Mouse (Mus musculus) midbrain, postnatal 0 days (tissue): ENCODE measurements around the gene Mybbp1a. TPM values are rescaled to one million over a fixed set of nuclear protein-coding genes. Genes with fewer than 3 reads are reported as not detected.

Source experiments
- ATAC-seq: fragments of 200-750 bp; cut with Nextera tagmentation; 2 replicates; pipeline ENCODE4 v1.8.0; 2017; ENCODE audit warnings: moderate number of reproducible peaks, mild to moderate bottlenecking, moderate TSS enrichment, moderate library complexity; ENCODE audit not compliant: low FRiP score
- DNase-seq: peaks from one replicate; pipeline ENCODE4 v3.0.0-alpha.2; 2015; ENCODE audit warnings: low spot score
- H3K27ac ChIP-seq: fragments of 300-500 bp; sonication (generic); 2 replicates; pipeline ENCODE4 v1.5.1; 2014; ENCODE audit warnings: low read depth, mild to moderate bottlenecking, low read length, mixed read lengths
- H3K27me3 ChIP-seq: fragments of 300-500 bp; sonication (generic); 2 replicates; pipeline ENCODE4 v1.6.1; 2014; ENCODE audit warnings: low read length, control low read depth, mixed read lengths; ENCODE audit not compliant: insufficient read depth
- H3K36me3 ChIP-seq: fragments of 300-500 bp; sonication (generic); 2 replicates; pipeline ENCODE4 v1.6.1; 2014; ENCODE audit warnings: low read length, control low read depth, mixed read lengths; ENCODE audit not compliant: insufficient read depth
- H3K4me1 ChIP-seq: fragments of 300-500 bp; sonication (generic); 2 replicates; pipeline ENCODE4 v1.6.1; 2014; ENCODE audit warnings: mild to moderate bottlenecking, control low read depth, antibody characterized with exemption, low read length, mixed read lengths; ENCODE audit not compliant: insufficient read depth
- H3K4me2 ChIP-seq: fragments of 300-500 bp; sonication (generic); 2 replicates; pipeline ENCODE4 v1.6.1; 2014; ENCODE audit warnings: low read depth, mild to moderate bottlenecking, low read length, mixed read lengths; ENCODE audit not compliant: poor library complexity, severe bottlenecking
- H3K4me3 ChIP-seq: fragments of 300-500 bp; sonication (generic); 2 replicates; pipeline ENCODE4 v1.5.1; 2014; ENCODE audit warnings: low read depth, mild to moderate bottlenecking, low read length, moderate library complexity
- H3K9ac ChIP-seq: fragments of 300-500 bp; sonication (generic); replicated peaks from 2 replicates; pipeline ENCODE4 v1.6.1; 2014; ENCODE audit warnings: mild to moderate bottlenecking, low read length, moderate library complexity, mixed read lengths; ENCODE audit not compliant: poor library complexity, severe bottlenecking
- H3K9me3 ChIP-seq: fragments of 300-500 bp; sonication (generic); 2 replicates; pipeline ENCODE4 v1.6.1; 2016; ENCODE audit warnings: low read length, control low read depth
- CTCF ChIP-seq: IDR thresholded peaks from 2 replicates; pipeline ENCODE4 v1.5.1; 2016; ENCODE audit warnings: antibody characterized with exemption, mild to moderate bottlenecking
- WGBS: fragments of 180-500 bp; shearing (Covaris S2); extraction: QIAGEN DNeasy Blood & Tissue Kit; methylation state at CpG from one replicate; pipeline ENCODE4 v1.1.7; 2014; 5-methylcytosine and 5-hydroxymethylcytosine counted together
- polyA plus RNA-seq: library from polyadenylated mRNA; unstranded; fragments of >200 nt; fragmentation: Nextera tagmentation; extraction: Ambion mirVana; gene quantifications from 2 replicates; pipeline ENCODE4 v1.2.1, GENCODE M21; 2015
- total RNA-seq: library from RNA; depleted of rRNA; stranded (reverse); fragments of >200 nt; gene quantifications from 2 replicates; pipeline ENCODE4 v1.2.3, GENCODE M21; 2014; rRNA removed

Mybbp1a gene
- total and polyA plus RNA-seq, 2 experiments from 2014 or later, result 25.9 to 50.0 TPM

- Histone ChIP-seq H3K27me3 (no peaks in the 10 kb centered on the region; the same call in 1 of the 2 replicates), H3K9ac (no peak overlapping the region), H3K4me1 (no peaks in the 10 kb centered on the region), H3K9me3 (no peaks in the 10 kb centered on the region), H3K4me2 (no peak overlapping the region), H3K4me3 (no peak overlapping the region), H3K36me3 (no peaks in the 10 kb centered on the region), H3K27ac (no peak overlapping the region)
- ATAC-seq, result no peak
- WGBS, result 51% methylated on average over 8 of the region's 8 CpGs
- no peak for DNase-seq
- no peak for TF ChIP-seq CTCF
Observed at GRCm38 (mm10) chr11:72494046-72494988, 53.2 kb downstream of the Mybbp1a start.

- Histone ChIP-seq H3K4me1 (no peaks in the 10 kb centered on the region), H3K27ac (no peak overlapping the region), H3K9ac (no peak overlapping the region), H3K4me3 (no peak overlapping the region), H3K27me3 (no peaks in the 10 kb centered on the region; the same call in 1 of the 2 replicates), H3K4me2 (no peak overlapping the region), H3K36me3 (no peaks in the 10 kb centered on the region), H3K9me3 (no peaks in the 10 kb centered on the region)
- WGBS, result 75% methylated on average over 3 of the region's 3 CpGs
- ATAC-seq (no peak), DNase-seq (no peak)
- no peak for TF ChIP-seq CTCF
Observed at GRCm38 (mm10) chr11:72496066-72496465, 54.9 kb downstream of the Mybbp1a start.

- H3K27me3 ChIP-seq, result no peaks in the 10 kb centered on the region; the same call in 1 of the 2 replicates
- no peak overlapping the region for H3K4me2 ChIP-seq
- no peak for ATAC-seq
- H3K9ac ChIP-seq, result no peak overlapping the region
- H3K36me3 ChIP-seq, result no peaks in the 10 kb centered on the region
- no peak overlapping the region for H3K27ac ChIP-seq
- TF ChIP-seq CTCF, result no peak
- WGBS, result 63% methylated on average over 1 of the region's 1 CpGs
- H3K4me1 ChIP-seq, result no peaks in the 10 kb centered on the region
- no peaks in the 10 kb centered on the region for H3K9me3 ChIP-seq
- no peak overlapping the region for H3K4me3 ChIP-seq
- no peak for DNase-seq
Observed at GRCm38 (mm10) chr11:72496775-72497174, 55.6 kb downstream of the Mybbp1a start.

- H3K27me3 ChIP-seq, result no peaks in the 10 kb centered on the region
- H3K4me1 ChIP-seq, result no peaks in the 10 kb centered on the region
- no peak overlapping the region for H3K4me2 ChIP-seq
- no peak for TF ChIP-seq CTCF
- no peaks in the 10 kb centered on the region for H3K9me3 ChIP-seq
- no peak overlapping the region for H3K27ac ChIP-seq
- no peaks in the 10 kb centered on the region for H3K36me3 ChIP-seq
- H3K4me3 ChIP-seq, result no peak overlapping the region
- ATAC-seq (no peak), DNase-seq (no peak)
- H3K9ac ChIP-seq, result no peak overlapping the region
- 31% methylated on average over 4 of the region's 4 CpGs for WGBS
Observed at GRCm38 (mm10) chr11:72497367-72497766, 56.2 kb downstream of the Mybbp1a start.

- H3K36me3 ChIP-seq, result no peaks in the 10 kb centered on the region
- TF ChIP-seq CTCF, result no peak
- no peak overlapping the region for H3K4me3 ChIP-seq
- no peak overlapping the region for H3K4me2 ChIP-seq
- no peaks in the 10 kb centered on the region; the same call in 1 of the 2 replicates for H3K4me1 ChIP-seq
- no peak for DNase-seq
- H3K9ac ChIP-seq, result no peak overlapping the region
- no peaks in the 10 kb centered on the region for H3K27me3 ChIP-seq
- ATAC-seq, result no peak
- WGBS, result 94% methylated on average over 4 of the region's 4 CpGs
- H3K9me3 ChIP-seq, result no peaks in the 10 kb centered on the region
- no peak overlapping the region for H3K27ac ChIP-seq
Observed at GRCm38 (mm10) chr11:72500139-72500538, 59.0 kb downstream of the Mybbp1a start.

Other genes starting within 250 kb of the Mybbp1a start
- 2.5 and 2.6 TPM in 2 replicates for gene Gm43951, start 234.5 kb upstream of the Mybbp1a start, total RNA-seq
- 1.1 and 1.5 TPM in 2 replicates for gene Gm43951, start 234.5 kb upstream of the Mybbp1a start, polyA plus RNA-seq
- gene 4933427D14Rik, start 233.9 kb upstream of the Mybbp1a start, total RNA-seq, result 16.6 and 21.9 TPM in 2 replicates
- gene 4933427D14Rik, start 233.9 kb upstream of the Mybbp1a start, polyA plus RNA-seq, result 13.7 and 20.6 TPM in 2 replicates
- 54.1 and 57.7 TPM in 2 replicates for gene Txndc17, start 233.8 kb upstream of the Mybbp1a start, total RNA-seq
- 137 TPM in 2 replicates for gene Txndc17, start 233.8 kb upstream of the Mybbp1a start, polyA plus RNA-seq
- gene Med31, start 225.8 kb upstream of the Mybbp1a start, total RNA-seq, result 21.4 and 26.5 TPM in 2 replicates
- 40.7 and 42.4 TPM in 2 replicates for gene Med31, start 225.8 kb upstream of the Mybbp1a start, polyA plus RNA-seq
- gene Slc13a5, start 174.1 kb upstream of the Mybbp1a start, total RNA-seq, result 4.8 and 6.2 TPM in 2 replicates
- 4.5 and 5.9 TPM in 2 replicates for gene Slc13a5, start 174.1 kb upstream of the Mybbp1a start, polyA plus RNA-seq
- gene Xaf1, start 139.7 kb upstream of the Mybbp1a start, total RNA-seq, result 0.93 and 3.9 TPM in 2 replicates
- gene Xaf1, start 139.7 kb upstream of the Mybbp1a start, polyA plus RNA-seq, result 5.6 and 6.0 TPM in 2 replicates
- not detected in 2 replicates for gene Fbxo39, start 126.9 kb upstream of the Mybbp1a start, total RNA-seq
- gene Fbxo39, start 126.9 kb upstream of the Mybbp1a start, polyA plus RNA-seq, result not detected in 2 replicates
- 6.9 and 9.8 TPM in 2 replicates for gene Tekt1, start 78.9 kb upstream of the Mybbp1a start, total RNA-seq
- gene Tekt1, start 78.9 kb upstream of the Mybbp1a start, polyA plus RNA-seq, result 7.4 and 10.3 TPM in 2 replicates
- gene Smtnl2, start 29.6 kb upstream of the Mybbp1a start, total RNA-seq, result 18.0 and 18.6 TPM in 2 replicates
- gene Smtnl2, start 29.6 kb upstream of the Mybbp1a start, polyA plus RNA-seq, result 11.0 and 13.3 TPM in 2 replicates
- gene Ggt6, start 5.8 kb upstream of the Mybbp1a start, total RNA-seq, result 1.4 TPM in 1 of 2 replicates, not detected in the other
- not detected in 2 replicates for gene Ggt6, start 5.8 kb upstream of the Mybbp1a start, polyA plus RNA-seq
- gene Spns2, start 48.5 kb downstream of the Mybbp1a start, total RNA-seq, result 46.2 and 56.8 TPM in 2 replicates
- gene Spns2, start 48.5 kb downstream of the Mybbp1a start, polyA plus RNA-seq, result 7.7 TPM in 2 replicates
- gene Spns3, start 109.2 kb downstream of the Mybbp1a start, total RNA-seq, result 0.22 and 0.24 TPM in 2 replicates
- gene Spns3, start 109.2 kb downstream of the Mybbp1a start, polyA plus RNA-seq, result not detected in 2 replicates
- gene Ube2g1, start 165.9 kb downstream of the Mybbp1a start, total RNA-seq, result 44.2 and 46.0 TPM in 2 replicates
- 57.3 and 64.5 TPM in 2 replicates for gene Ube2g1, start 165.9 kb downstream of the Mybbp1a start, polyA plus RNA-seq
- 48.1 and 66.8 TPM in 2 replicates for gene Ankfy1, start 248.7 kb downstream of the Mybbp1a start, total RNA-seq
- gene Ankfy1, start 248.7 kb downstream of the Mybbp1a start, polyA plus RNA-seq, result 15.6 and 19.6 TPM in 2 replicates